Mouse (Mus musculus) limb, embryonic 15.5 days (tissue): ENCODE measurements at regions not wholly inside any gene's neighbourhood (a gene's known extent, or its start where the extent isn't known, plus 50 kb on each side); places are given as distances from the start of the nearest gene placed in this dataset.
"Not testable (repeated sequence)": the region's sequence is repeated elsewhere in the genome, so short reads cannot be mapped to it uniquely, and the experiment has no call there.

ENCODE experiments used
- ATAC-seq: fragments of 200-750 bp; cut with Nextera tagmentation; 2 replicates; pipeline ENCODE4 v1.8.0; 2017; ENCODE audit warnings: low read depth, moderate TSS enrichment; ENCODE audit not compliant: insufficient number of reproducible peaks, low FRiP score, low TSS enrichment
- H3K27ac ChIP-seq: fragments of 300-500 bp; sonication (generic); 2 replicates; pipeline ENCODE4 v1.5.1; 2015; ENCODE audit warnings: moderate library complexity, mild to moderate bottlenecking, inconsistent platforms
- H3K27me3 ChIP-seq: fragments of 300-500 bp; sonication (generic); 2 replicates; pipeline ENCODE4 v1.6.1; 2015; ENCODE audit warnings: inconsistent platforms
- H3K36me3 ChIP-seq: fragments of 300-500 bp; sonication (generic); 2 replicates; pipeline ENCODE4 v1.6.1; 2015; ENCODE audit warnings: inconsistent platforms
- H3K4me1 ChIP-seq: fragments of 300-500 bp; sonication (generic); 2 replicates; pipeline ENCODE4 v1.6.1; 2015; ENCODE audit warnings: inconsistent platforms
- H3K4me2 ChIP-seq: fragments of 300-500 bp; sonication (generic); 2 replicates; pipeline ENCODE4 v1.6.1; 2015; ENCODE audit warnings: mild to moderate bottlenecking, inconsistent platforms
- H3K4me3 ChIP-seq: fragments of 300-500 bp; sonication (generic); 2 replicates; pipeline ENCODE4 v1.5.1; 2015; ENCODE audit warnings: mild to moderate bottlenecking, inconsistent platforms
- H3K9ac ChIP-seq: fragments of 300-500 bp; sonication (generic); 2 replicates; pipeline ENCODE4 v1.6.1; 2015; ENCODE audit warnings: inconsistent platforms
- H3K9me3 ChIP-seq: fragments of 300-500 bp; sonication (generic); 2 replicates; pipeline ENCODE4 v1.6.1; 2016; ENCODE audit warnings: inconsistent platforms
- WGBS: fragments of 180-500 bp; shearing (Covaris S2); methylation state at CpG from one replicate; pipeline ENCODE4 v1.1.7; 2015; 5-methylcytosine and 5-hydroxymethylcytosine counted together

- H3K9ac ChIP-seq: no peak overlapping the region
- H3K9me3 ChIP-seq: no peaks in the 10 kb centered on the region
- H3K27me3 ChIP-seq: no peaks in the 10 kb centered on the region
- H3K4me3 ChIP-seq: no peak overlapping the region
- no peak for ATAC-seq
- H3K27ac ChIP-seq: no peak overlapping the region
- no peak overlapping the region for H3K4me2 ChIP-seq
- no peaks in the 10 kb centered on the region for H3K4me1 ChIP-seq
- no peaks in the 10 kb centered on the region for H3K36me3 ChIP-seq
Observed at GRCm38 (mm10) chr3:21678734-21679133, 397.7 kb upstream of the Tbl1xr1 start.

GRCm38 (mm10) chr3:21697980-21698672 is 378.3 kb upstream of the Tbl1xr1 start:
- not testable (repeated sequence) for H3K9me3 ChIP-seq, H3K27ac ChIP-seq
- WGBS: 58% methylated on average over 1 of the region's 1 CpGs

GRCm38 (mm10) chr3:21699526-21699925 is 376.9 kb upstream of the Tbl1xr1 start:
- H3K9ac ChIP-seq: no peak overlapping the region
- no peak overlapping the region for H3K4me3 ChIP-seq
- H3K4me2 ChIP-seq: no peak overlapping the region
- no peaks in the 10 kb centered on the region for H3K9me3 ChIP-seq
- 91% methylated on average over 1 of the region's 1 CpGs for WGBS
- H3K36me3 ChIP-seq: no peaks in the 10 kb centered on the region
- no peaks in the 10 kb centered on the region for H3K4me1 ChIP-seq
- no peak overlapping the region for H3K27ac ChIP-seq
- no peak for ATAC-seq
- H3K27me3 ChIP-seq: no peaks in the 10 kb centered on the region

More at GRCm38 (mm10) chr3:21697980-21698672, 378.3 kb upstream of the Tbl1xr1 start:
- H3K9ac ChIP-seq, H3K4me3 ChIP-seq, H3K4me2 ChIP-seq, H3K4me1 ChIP-seq, H3K27me3 ChIP-seq, ATAC-seq, H3K36me3 ChIP-seq: not testable (repeated sequence)

GRCm38 (mm10) chr3:21700326-21700725 is 376.1 kb upstream of the Tbl1xr1 start:
- WGBS: 84% methylated on average over 1 of the region's 1 CpGs
- Histone ChIP-seq H3K4me2 (no peak overlapping the region), H3K4me1 (no peaks in the 10 kb centered on the region), H3K27ac (no peak overlapping the region), H3K27me3 (no peaks in the 10 kb centered on the region), H3K4me3 (no peak overlapping the region), H3K9me3 (no peaks in the 10 kb centered on the region), H3K9ac (no peak overlapping the region), H3K36me3 (no peaks in the 10 kb centered on the region)
- no peak for ATAC-seq

- Histone ChIP-seq H3K27me3 (no peaks in the 10 kb centered on the region), H3K27ac (no peak overlapping the region), H3K4me1 (no peaks in the 10 kb centered on the region; the same call in 1 of the 2 replicates), H3K9ac (no peak overlapping the region), H3K9me3 (no peaks in the 10 kb centered on the region), H3K36me3 (no peaks in the 10 kb centered on the region), H3K4me3 (no peak overlapping the region), H3K4me2 (no peak overlapping the region)
- no peak for ATAC-seq
- WGBS: 63% methylated on average over 4 of the region's 4 CpGs
Observed at GRCm38 (mm10) chr3:21726747-21727505, 349.5 kb upstream of the Tbl1xr1 start.

- 76% methylated on average over 4 of the region's 4 CpGs for WGBS
- no peak for ATAC-seq
Observed at GRCm38 (mm10) chr3:21728019-21728418, 348.4 kb upstream of the Tbl1xr1 start.

GRCm38 (mm10) chr3:21729328-21729727 is 347.1 kb upstream of the Tbl1xr1 start:
- no peak overlapping the region for H3K27ac ChIP-seq
- no peak overlapping the region for H3K4me2 ChIP-seq
- no peaks in the 10 kb centered on the region for H3K9me3 ChIP-seq
- H3K4me1 ChIP-seq: no peaks in the 10 kb centered on the region; the same call in 1 of the 2 replicates
- no peak overlapping the region for H3K4me3 ChIP-seq
- ATAC-seq: no peak
- no peaks in the 10 kb centered on the region for H3K27me3 ChIP-seq
- no peaks in the 10 kb centered on the region for H3K36me3 ChIP-seq
- 89% methylated on average over 1 of the region's 1 CpGs for WGBS
- no peak overlapping the region for H3K9ac ChIP-seq

More at GRCm38 (mm10) chr3:21728019-21728418, 348.4 kb upstream of the Tbl1xr1 start:
- no peaks in the 10 kb centered on the region for H3K9me3 ChIP-seq
- H3K36me3 ChIP-seq: no peaks in the 10 kb centered on the region
- H3K4me1 ChIP-seq: no peaks in the 10 kb centered on the region; the same call in 1 of the 2 replicates
- H3K4me2 ChIP-seq: no peak overlapping the region
- no peak overlapping the region for H3K4me3 ChIP-seq
- H3K27ac ChIP-seq: no peak overlapping the region
- H3K9ac ChIP-seq: no peak overlapping the region
- no peaks in the 10 kb centered on the region for H3K27me3 ChIP-seq

- not testable (repeated sequence) for H3K4me3 ChIP-seq, H3K9me3 ChIP-seq, H3K4me2 ChIP-seq, H3K9ac ChIP-seq, H3K27me3 ChIP-seq, H3K4me1 ChIP-seq, H3K27ac ChIP-seq, H3K36me3 ChIP-seq, ATAC-seq
- 95% methylated on average over 2 of the region's 2 CpGs for WGBS
Observed at GRCm38 (mm10) chr3:21735688-21736087, 340.8 kb upstream of the Tbl1xr1 start.

- WGBS: 80% methylated on average over 4 of the region's 4 CpGs
Observed at GRCm38 (mm10) chr3:21739720-21740119, 336.7 kb upstream of the Tbl1xr1 start.

GRCm38 (mm10) chr3:21744107-21744506 is 332.3 kb upstream of the Tbl1xr1 start:
- Histone ChIP-seq H3K27ac (no peak overlapping the region), H3K9ac (no peak overlapping the region), H3K27me3 (no peaks in the 10 kb centered on the region), H3K4me3 (no peak overlapping the region), H3K4me1 (no peaks in the 10 kb centered on the region), H3K4me2 (no peak overlapping the region), H3K9me3 (no peaks in the 10 kb centered on the region), H3K36me3 (no peaks in the 10 kb centered on the region)
- 82% methylated on average over 1 of the region's 1 CpGs for WGBS
- no peak for ATAC-seq

More at GRCm38 (mm10) chr3:21739720-21740119, 336.7 kb upstream of the Tbl1xr1 start:
- no peak for ATAC-seq
- H3K27ac ChIP-seq: no peak overlapping the region
- H3K36me3 ChIP-seq: no peaks in the 10 kb centered on the region
- no peak overlapping the region for H3K4me3 ChIP-seq
- no peaks in the 10 kb centered on the region for H3K27me3 ChIP-seq
- H3K4me1 ChIP-seq: no peaks in the 10 kb centered on the region
- no peak overlapping the region for H3K4me2 ChIP-seq
- no peak overlapping the region for H3K9ac ChIP-seq
- H3K9me3 ChIP-seq: 0 out of 2 replicates have a peak, but pooled peaks cover 3% of the 10 kb centered on the region

GRCm38 (mm10) chr3:21760516-21761218 is 315.8 kb upstream of the Tbl1xr1 start:
- no peaks in the 10 kb centered on the region for H3K27me3 ChIP-seq
- 55% methylated on average over 2 of the region's 2 CpGs for WGBS
- no peaks in the 10 kb centered on the region for H3K4me1 ChIP-seq
- no peak overlapping the region for H3K4me2 ChIP-seq
- H3K9me3 ChIP-seq: no peaks in the 10 kb centered on the region
- H3K36me3 ChIP-seq: no peaks in the 10 kb centered on the region
- H3K4me3 ChIP-seq: no peak overlapping the region
- no peak for ATAC-seq
- no peak overlapping the region for H3K27ac ChIP-seq
- no peak overlapping the region for H3K9ac ChIP-seq

- Histone ChIP-seq H3K36me3 (no peaks in the 10 kb centered on the region), H3K27ac (no peak overlapping the region), H3K9me3 (no peaks in the 10 kb centered on the region), H3K4me2 (no peak overlapping the region), H3K4me1 (no peaks in the 10 kb centered on the region), H3K9ac (no peak overlapping the region), H3K27me3 (no peaks in the 10 kb centered on the region), H3K4me3 (no peak overlapping the region)
- ATAC-seq: no peak
Observed at GRCm38 (mm10) chr3:21761219-21761600, 315.2 kb upstream of the Tbl1xr1 start.
